Mouse (Mus musculus): Measurements from ENCODE around the gene Srm.

DNA sequence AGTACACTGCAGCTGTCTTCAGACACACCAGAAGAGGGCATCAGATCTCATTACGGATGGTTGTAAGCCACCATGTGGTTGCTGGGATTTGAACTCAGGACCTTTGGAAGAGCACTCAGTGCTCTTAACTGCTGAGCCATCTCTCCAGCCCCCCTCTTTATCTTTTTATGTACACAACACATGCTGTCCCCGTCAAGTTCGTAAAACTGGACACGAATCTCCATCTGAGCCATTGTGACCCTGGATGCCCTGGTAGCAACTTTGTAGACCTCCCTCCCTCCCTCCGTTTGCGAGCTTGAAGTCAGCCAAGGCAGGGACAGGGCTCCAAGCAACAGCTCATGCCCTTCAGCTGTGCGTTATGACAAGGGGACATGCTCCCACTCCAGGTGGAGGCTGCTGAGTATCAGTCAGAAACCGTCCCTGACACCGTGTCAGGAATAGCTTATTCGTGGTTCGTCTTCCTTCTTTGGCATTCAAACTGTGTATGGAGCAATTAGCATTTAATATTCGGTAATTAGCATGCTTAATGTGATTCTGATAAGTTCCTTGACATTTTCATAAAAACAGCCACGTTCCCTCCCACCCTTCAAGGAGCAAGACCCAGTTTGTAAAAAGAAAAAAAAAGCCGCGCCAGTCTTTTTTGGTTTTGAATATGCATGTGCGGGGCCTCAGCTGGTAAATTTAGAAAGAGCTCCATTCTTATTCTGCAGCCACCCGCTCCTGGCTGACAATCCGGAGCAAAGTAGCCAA, 707 bp upstream of the Srm start:
- TF ChIP-seq CTCF (conservative IDR thresholded peaks at IDR 0.05; ENCODE audit: insufficient read depth, insufficient read length, low read depth, low read length) (no peak), POLR2A (IDR thresholded peaks at IDR 0.05; ENCODE audit: low read depth, low read length) (no peak)
